Mouse (Mus musculus) heart, embryonic 11.5 days (tissue): ENCODE measurements around the gene Prss33. TPM values are rescaled to one million over a fixed set of nuclear protein-coding genes. Genes with fewer than 3 reads are reported as not detected.
A peak's percentile ranks its signal among the peaks of the same experiment; 100 is the strongest.

Experiments
- ATAC-seq: fragments of 200-750 bp; cut with Nextera tagmentation; replicated peaks from 2 replicates; pipeline ENCODE4 v1.8.0; 2017; ENCODE audit warnings: moderate library complexity; ENCODE audit not compliant: insufficient number of reproducible peaks, low FRiP score, low TSS enrichment
- H3K27ac ChIP-seq: fragments of 300-500 bp; sonication (generic); 2 replicates; pipeline ENCODE4 v1.5.1; 2014; ENCODE audit warnings: mild to moderate bottlenecking, low read depth, low read length
- H3K27me3 ChIP-seq: fragments of 300-500 bp; sonication (generic); 2 replicates; pipeline ENCODE4 v1.6.1; 2014; ENCODE audit warnings: mild to moderate bottlenecking, low read length, mixed read lengths; ENCODE audit not compliant: control insufficient read depth, insufficient read depth
- H3K36me3 ChIP-seq: fragments of 300-500 bp; sonication (generic); 2 replicates; pipeline ENCODE4 v1.6.1; 2014; ENCODE audit warnings: mild to moderate bottlenecking, low read length, moderate library complexity, mixed read lengths; ENCODE audit not compliant: control insufficient read depth, insufficient read depth
- H3K4me1 ChIP-seq: fragments of 300-500 bp; sonication (generic); 2 replicates; pipeline ENCODE4 v1.6.1; 2014; ENCODE audit warnings: low read length; ENCODE audit not compliant: control insufficient read depth, insufficient read depth
- H3K4me2 ChIP-seq: fragments of 300-500 bp; sonication (generic); 2 replicates; pipeline ENCODE4 v1.6.1; 2014; ENCODE audit warnings: mild to moderate bottlenecking, moderate library complexity
- H3K4me3 ChIP-seq: fragments of 300-500 bp; sonication (generic); 2 replicates; pipeline ENCODE4 v1.5.1; 2014; ENCODE audit warnings: low read depth, low read length
- H3K9ac ChIP-seq: fragments of 300-500 bp; sonication (generic); 2 replicates; pipeline ENCODE4 v1.6.1; 2014; ENCODE audit warnings: mild to moderate bottlenecking, low read depth, low read length, moderate library complexity
- H3K9me3 ChIP-seq: fragments of 300-500 bp; sonication (generic); replicated peaks from 2 replicates; pipeline ENCODE4 v1.6.1; 2016; ENCODE audit warnings: low read length; ENCODE audit not compliant: control insufficient read depth
- WGBS: fragments of 180-500 bp; shearing (Covaris S2); extraction: QIAGEN DNeasy Blood & Tissue Kit; methylation state at CpG from one replicate; pipeline ENCODE4 v1.1.7; 2014; ENCODE audit not compliant: insufficient replicate concordance; 5-methylcytosine and 5-hydroxymethylcytosine counted together
- polyA plus RNA-seq: library from polyadenylated mRNA; unstranded; fragments of >200 nt; fragmentation: Nextera tagmentation; extraction: Ambion mirVana; gene quantifications from 2 replicates; pipeline ENCODE4 v1.2.1, GENCODE M21; 2014

The Prss33 gene
- polyA plus RNA-seq, 1 experiment from 2014 or later: not detected

GRCm38 (mm10) chr17:23841145-23841544 is 5.3 kb upstream of the Prss33 start:
- H3K4me3 ChIP-seq: no peak overlapping the region
- peaks cover 5% of the 10 kb centered on the region; the same call in 1 of the 2 replicates for H3K27me3 ChIP-seq
- H3K9me3 ChIP-seq: no peaks in the 10 kb centered on the region
- H3K27ac ChIP-seq: no peak overlapping the region
- H3K4me2 ChIP-seq: no peak overlapping the region
- H3K36me3 ChIP-seq: no peaks in the 10 kb centered on the region
- no peak overlapping the region for H3K9ac ChIP-seq
- 26% methylated on average over 4 of the region's 4 CpGs for WGBS
- no peak for ATAC-seq
- 0 out of 2 replicates have a peak, but pooled peaks cover 4% of the 10 kb centered on the region for H3K4me1 ChIP-seq

GRCm38 (mm10) chr17:23831201-23831600 is 4.7 kb downstream of the Prss33 start:
- Histone ChIP-seq H3K9me3 (0 out of 2 replicates have a peak, but pooled peaks cover 2% of the 10 kb centered on the region), H3K27ac (no peak overlapping the region), H3K4me1 (peaks cover 6% of the 10 kb centered on the region), H3K27me3 (peaks cover 20% of the 10 kb centered on the region), H3K4me2 (no peak overlapping the region), H3K36me3 (peaks cover under 1% of the 10 kb centered on the region), H3K9ac (no peak overlapping the region), H3K4me3 (no peak overlapping the region)
- 100% methylated on average over 1 of the region's 1 CpGs for WGBS
- ATAC-seq: no peak

- Histone ChIP-seq H3K27me3 (peaks cover 13% of the 10 kb centered on the region), H3K27ac (peak within 1 kb of the TSS; percentile 78), H3K4me2 (peak within 1 kb of the TSS; percentile 84), H3K9ac (peak within 1 kb of the TSS; percentile 71), H3K36me3 (peaks cover 17% of the 10 kb centered on the region), H3K4me3 (peak within 1 kb of the TSS; percentile 51), H3K4me1 (peaks cover 6% of the 10 kb centered on the region), H3K9me3 (0 out of 2 replicates have a peak, but pooled peaks cover 2% of the 10 kb centered on the region)
- WGBS: 2% methylated on average over 24 of the region's 42 CpGs
- ATAC-seq: peak; percentile 91
Observed at GRCm38 (mm10) chr17:23829064-23829619, 6.7 kb downstream of the Prss33 start, which contains the start of gene Elob. Elob (minus strand) TSS chr17:23829136.

DNA sequence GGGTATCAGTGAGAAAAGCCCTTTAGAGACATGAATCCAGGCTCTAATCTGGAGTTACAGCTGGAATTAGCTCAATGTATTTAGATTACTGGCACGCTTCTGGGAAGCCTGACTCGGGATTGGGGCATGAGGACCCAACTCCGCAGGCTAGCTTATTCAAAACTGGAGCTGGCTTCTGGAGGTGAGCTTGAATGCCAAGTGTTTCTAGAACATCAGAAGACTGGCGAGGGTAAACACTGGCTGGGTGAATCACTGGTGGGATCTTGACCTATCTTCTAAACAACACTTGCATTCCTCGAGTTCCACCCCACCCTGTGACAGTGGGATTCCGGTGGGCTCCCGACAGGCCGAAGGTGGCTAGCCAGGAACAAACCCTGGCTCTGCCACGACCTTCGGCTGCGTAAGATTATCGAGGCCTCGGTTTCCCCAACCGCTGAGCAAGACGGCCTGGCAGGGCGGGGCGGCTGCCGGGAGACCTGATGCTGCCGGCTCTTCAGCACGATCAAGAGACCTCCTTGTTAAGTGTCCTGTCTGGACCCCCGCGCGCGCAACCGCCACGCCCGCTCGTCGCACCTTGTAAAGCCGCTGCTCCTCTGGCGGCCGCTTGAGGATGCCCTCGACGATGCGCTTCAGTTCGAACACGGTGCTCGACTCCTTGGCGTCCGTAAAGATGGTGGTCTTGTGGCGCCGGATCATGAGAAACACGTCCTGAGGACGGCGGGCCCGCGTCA is 7.4 kb downstream of the Prss33 start:
- Histone ChIP-seq H3K27me3 (peaks cover 6% of the 10 kb centered on the region), H3K36me3 (peaks cover 20% of the 10 kb centered on the region), H3K27ac (peak overlapping the region; percentile 78), H3K9ac (peak overlapping the region; percentile 71), H3K4me2 (peak overlapping the region; percentile 84), H3K9me3 (0 out of 2 replicates have a peak, but pooled peaks cover 2% of the 10 kb centered on the region), H3K4me3 (peak overlapping the region; percentile 51), H3K4me1 (peaks cover 6% of the 10 kb centered on the region)
- under 1% methylated on average over 42 of the region's 47 CpGs for WGBS
- ATAC-seq: peak; percentile 71

DNA sequence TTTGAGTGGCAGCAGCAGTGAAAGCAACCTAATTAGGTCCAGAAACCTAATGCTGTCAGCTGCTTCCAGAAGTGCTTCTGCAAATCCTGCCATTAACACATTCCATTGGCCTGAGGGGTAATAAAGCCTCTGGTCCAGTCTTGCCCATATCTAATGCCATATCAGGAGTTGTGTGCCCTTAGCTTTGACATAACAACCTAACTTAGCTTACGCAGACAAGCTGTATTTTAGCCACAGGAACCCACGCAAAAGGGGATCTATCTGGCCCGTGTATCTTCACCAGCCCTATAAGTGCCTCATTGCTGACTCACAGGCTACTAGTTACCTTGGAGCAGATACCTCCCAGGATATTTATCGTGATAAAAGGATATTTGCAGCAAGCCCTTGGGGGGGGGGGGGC is 10.3 kb downstream of the Prss33 start:
- ATAC-seq: no peak
- peaks cover 10% of the 10 kb centered on the region for H3K4me1 ChIP-seq
- H3K9ac ChIP-seq: no peak overlapping the region
- peaks cover 44% of the 10 kb centered on the region for H3K36me3 ChIP-seq
- H3K4me3 ChIP-seq: no peak overlapping the region
- H3K27ac ChIP-seq: no peak overlapping the region
- 84% methylated on average over 4 of the region's 4 CpGs for WGBS
- 0 out of 2 replicates have a peak, but pooled peaks cover 2% of the 10 kb centered on the region for H3K9me3 ChIP-seq
- H3K4me2 ChIP-seq: no peak overlapping the region
- H3K27me3 ChIP-seq: no peaks in the 10 kb centered on the region

DNA sequence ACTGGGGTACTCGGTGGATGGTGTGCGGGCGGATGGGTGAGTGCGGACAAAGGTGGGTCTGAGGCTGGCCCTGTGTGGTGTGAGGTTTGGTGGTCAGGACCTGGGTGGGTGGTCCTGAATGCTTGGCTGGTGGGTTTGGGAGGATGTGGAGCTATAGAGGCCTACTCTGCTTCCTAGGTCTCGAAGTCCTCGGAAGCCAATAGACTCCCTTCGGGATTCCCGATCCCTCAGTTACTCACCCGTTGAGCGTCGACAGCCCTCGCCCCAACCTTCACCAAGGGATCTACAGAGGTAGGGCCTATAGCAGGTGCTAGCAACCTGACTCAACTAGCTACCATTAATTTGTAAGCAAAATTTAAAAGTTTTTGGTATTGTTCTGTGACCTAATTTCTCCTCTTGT is 12.2 kb downstream of the Prss33 start:
- Histone ChIP-seq H3K4me2 (no peak overlapping the region), H3K27ac (no peak overlapping the region), H3K4me3 (no peak overlapping the region), H3K9ac (no peak overlapping the region), H3K4me1 (peaks cover 7% of the 10 kb centered on the region), H3K9me3 (no peaks in the 10 kb centered on the region), H3K27me3 (no peaks in the 10 kb centered on the region), H3K36me3 (peaks cover 64% of the 10 kb centered on the region)
- peak; percentile 11; the same call in 1 of the 2 replicates for ATAC-seq
- WGBS: 90% methylated on average over 12 of the region's 12 CpGs

DNA sequence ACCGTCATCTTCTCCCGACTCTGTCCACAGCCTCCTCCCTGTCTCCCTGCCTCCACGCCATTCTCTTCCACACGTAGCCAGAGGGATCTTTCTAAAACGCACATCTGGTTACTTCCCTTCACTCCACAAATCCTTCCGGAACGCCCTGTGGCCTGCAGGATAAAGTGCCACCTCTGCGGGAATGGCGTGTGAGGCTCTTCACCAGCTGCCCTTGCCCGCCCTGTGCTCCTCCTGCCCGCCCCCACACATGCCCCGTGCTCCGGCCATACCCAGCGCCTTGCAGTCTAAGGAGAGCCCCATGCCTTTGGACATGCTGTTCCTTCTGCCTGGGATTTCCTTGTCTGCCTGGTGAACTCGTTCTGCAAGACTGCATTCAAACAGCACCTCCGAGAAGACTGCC is 12.8 kb downstream of the Prss33 start:
- H3K9ac ChIP-seq: no peak overlapping the region
- peaks cover 70% of the 10 kb centered on the region for H3K36me3 ChIP-seq
- H3K27ac ChIP-seq: no peak overlapping the region
- H3K4me1 ChIP-seq: peaks cover 6% of the 10 kb centered on the region
- H3K9me3 ChIP-seq: no peaks in the 10 kb centered on the region
- H3K4me3 ChIP-seq: no peak overlapping the region
- no peaks in the 10 kb centered on the region for H3K27me3 ChIP-seq
- no peak overlapping the region for H3K4me2 ChIP-seq
- whole genome bisulfite sequencing: 84% methylated on average over 16 of the region's 16 CpGs
- ATAC-seq: peak; percentile 12; the same call in 1 of the 2 replicates

DNA sequence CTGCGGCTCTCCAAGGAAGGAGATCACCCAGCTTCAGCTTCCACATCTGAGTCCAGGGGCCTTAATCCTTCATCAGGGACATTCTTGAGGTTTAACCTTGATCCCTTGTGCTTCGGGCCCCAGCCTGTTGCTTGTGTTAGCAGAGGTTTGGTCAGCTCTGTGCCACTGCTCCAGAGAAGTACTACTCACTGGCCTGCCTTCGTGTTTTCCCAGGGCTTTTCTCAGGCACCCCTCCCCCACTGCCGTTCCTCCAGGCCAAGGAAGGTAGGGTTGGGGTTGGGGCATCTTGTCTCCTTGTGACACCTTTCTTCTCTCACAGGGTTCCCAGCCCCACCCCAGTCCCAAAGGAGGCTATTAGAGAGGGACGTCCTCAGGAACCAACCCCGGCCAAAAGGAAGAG is 13.8 kb downstream of the Prss33 start:
- H3K27me3 ChIP-seq: no peaks in the 10 kb centered on the region
- WGBS: 71% methylated on average over 6 of the region's 6 CpGs
- no peak overlapping the region for H3K27ac ChIP-seq
- peaks cover 3% of the 10 kb centered on the region; the same call in 1 of the 2 replicates for H3K4me1 ChIP-seq
- H3K36me3 ChIP-seq: peaks cover 79% of the 10 kb centered on the region
- H3K4me2 ChIP-seq: no peak overlapping the region
- no peak overlapping the region for H3K4me3 ChIP-seq
- ATAC-seq: no peak
- no peak overlapping the region for H3K9ac ChIP-seq
- H3K9me3 ChIP-seq: no peaks in the 10 kb centered on the region
